Mouse (Mus musculus): ENCODE measurements at regions not wholly inside any gene's neighbourhood (a gene's known extent, or its start where the extent isn't known, plus 50 kb on each side); places are given as distances from the start of the nearest gene placed in this dataset.

- TF ChIP-seq CTCF (IDR thresholded peaks at IDR 0.05; ENCODE audit: low read depth, low read length) (no peak), EP300 (IDR thresholded peaks at IDR 0.05; ENCODE audit: insufficient read depth, low read depth, low read length) (no peak)
Observed at GRCm38 (mm10) chr15:3760396-3760795, 177.1 kb upstream of the Ghr start.
